Mouse (Mus musculus) liver, embryonic 11.5 days (tissue): ENCODE data around the gene Mb. TPM values are rescaled to one million over a fixed set of nuclear protein-coding genes. Genes with fewer than 3 reads are reported as not detected.

Experiments
- ATAC-seq: fragments of 200-750 bp; cut with Nextera tagmentation; replicated peaks from 2 replicates; pipeline ENCODE4 v1.8.0; 2017; ENCODE audit warnings: moderate number of reproducible peaks, mild to moderate bottlenecking, moderate TSS enrichment, moderate library complexity; ENCODE audit not compliant: low FRiP score
- DNase-seq: peaks from one replicate; pipeline ENCODE4 v3.0.0-alpha.2; 2017; ENCODE audit warnings: low spot score
- H3K27ac ChIP-seq: fragments of 300-500 bp; sonication (generic); 2 replicates; pipeline ENCODE4 v1.5.1; 2014; ENCODE audit warnings: mild to moderate bottlenecking, low read depth, low read length, control low read depth
- H3K27me3 ChIP-seq: fragments of 300-500 bp; sonication (generic); replicated peaks from 2 replicates; pipeline ENCODE4 v1.6.1; 2014; ENCODE audit warnings: low read length, mixed read lengths; ENCODE audit not compliant: control insufficient read depth, insufficient read depth
- H3K36me3 ChIP-seq: fragments of 300-500 bp; sonication (generic); 2 replicates; pipeline ENCODE4 v1.6.1; 2014; ENCODE audit warnings: mild to moderate bottlenecking, low read length, moderate library complexity, mixed read lengths; ENCODE audit not compliant: control insufficient read depth, insufficient read depth
- H3K4me1 ChIP-seq: fragments of 300-500 bp; sonication (generic); replicated peaks from 2 replicates; pipeline ENCODE4 v1.6.1; 2014; ENCODE audit warnings: low read length, mixed read lengths; ENCODE audit not compliant: control insufficient read depth, insufficient read depth
- H3K4me2 ChIP-seq: fragments of 300-500 bp; sonication (generic); 2 replicates; pipeline ENCODE4 v1.6.1; 2014; ENCODE audit warnings: mild to moderate bottlenecking, control low read depth, moderate library complexity
- H3K4me3 ChIP-seq: fragments of 300-500 bp; sonication (generic); 2 replicates; pipeline ENCODE4 v1.5.1; 2014; ENCODE audit warnings: low read depth, low read length, control low read depth
- H3K9ac ChIP-seq: fragments of 300-500 bp; sonication (generic); 2 replicates; pipeline ENCODE4 v1.6.1; 2014; ENCODE audit warnings: low read depth, low read length, control low read depth
- H3K9me3 ChIP-seq: fragments of 300-500 bp; sonication (generic); 2 replicates; pipeline ENCODE4 v1.6.1; 2016; ENCODE audit warnings: low read length, inconsistent platforms, mixed read lengths; ENCODE audit not compliant: control insufficient read depth
- WGBS: fragments of 180-500 bp; shearing (Covaris S2); extraction: QIAGEN DNeasy Blood & Tissue Kit; methylation state at CpG from one replicate; pipeline ENCODE4 v1.1.7; 2014; 5-methylcytosine and 5-hydroxymethylcytosine counted together
- polyA plus RNA-seq: library from polyadenylated mRNA; unstranded; fragments of >200 nt; fragmentation: Nextera tagmentation; extraction: Ambion mirVana; gene quantifications from 2 replicates; pipeline ENCODE4 v1.2.1, GENCODE M21; 2014

Gene Mb
- polyA plus RNA-seq, 1 experiment from 2014 or later, result 0.56 TPM

DNA sequence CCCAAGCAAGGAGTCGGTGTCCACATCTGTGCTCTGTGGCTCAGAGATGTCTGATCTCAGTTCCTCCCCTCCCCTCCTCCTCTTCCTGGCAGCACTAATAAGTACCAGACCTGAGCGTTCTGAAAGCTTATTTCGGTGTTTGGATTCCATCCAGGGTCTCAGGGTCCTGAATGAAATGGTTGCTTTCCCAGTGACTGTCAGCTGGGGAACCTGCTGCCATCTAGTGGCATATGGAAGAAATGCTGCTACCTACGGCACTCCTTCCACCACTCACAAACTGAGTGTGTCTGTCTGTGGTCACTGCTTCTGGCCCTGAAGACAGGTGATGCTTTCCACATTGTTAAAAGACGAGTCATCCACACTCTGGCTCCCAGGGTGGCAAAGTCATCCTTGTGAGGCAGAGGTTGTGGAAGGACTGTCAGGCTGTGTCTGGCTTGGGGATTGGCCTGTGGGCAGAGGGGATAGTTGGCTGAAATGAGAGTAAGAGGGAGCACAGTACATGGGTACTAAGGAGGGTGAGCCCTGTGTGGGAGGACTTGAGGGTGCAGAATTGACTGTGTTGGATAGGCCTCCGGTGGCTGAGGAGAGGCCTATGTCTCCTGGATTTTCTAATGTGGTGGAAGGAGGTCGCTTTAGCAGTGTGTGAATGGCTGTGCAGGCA is 21.0 kb downstream of the Mb start:
- Histone ChIP-seq H3K9me3 (no peaks in the 10 kb centered on the region), H3K4me2 (no peak overlapping the region), H3K4me3 (no peak overlapping the region), H3K4me1 (no peaks in the 10 kb centered on the region), H3K9ac (no peak overlapping the region), H3K36me3 (no peaks in the 10 kb centered on the region), H3K27me3 (no peaks in the 10 kb centered on the region), H3K27ac (no peak overlapping the region)
- 28% methylated on average over 7 of the region's 7 CpGs for WGBS
- ATAC-seq (no peak), DNase-seq (peak; percentile 45)

- Histone ChIP-seq H3K27ac (no peak overlapping the region), H3K4me1 (no peaks in the 10 kb centered on the region), H3K4me2 (no peak overlapping the region), H3K9ac (no peak overlapping the region), H3K9me3 (no peaks in the 10 kb centered on the region), H3K27me3 (no peaks in the 10 kb centered on the region), H3K4me3 (no peak overlapping the region), H3K36me3 (no peaks in the 10 kb centered on the region)
- no peak for DNase-seq
- no peak for ATAC-seq
- WGBS, result 72% methylated on average over 6 of the region's 6 CpGs
These were observed 22.8 kb downstream of the Mb start for GRCm38 (mm10) chr15:77027675-77028074.

DNA sequence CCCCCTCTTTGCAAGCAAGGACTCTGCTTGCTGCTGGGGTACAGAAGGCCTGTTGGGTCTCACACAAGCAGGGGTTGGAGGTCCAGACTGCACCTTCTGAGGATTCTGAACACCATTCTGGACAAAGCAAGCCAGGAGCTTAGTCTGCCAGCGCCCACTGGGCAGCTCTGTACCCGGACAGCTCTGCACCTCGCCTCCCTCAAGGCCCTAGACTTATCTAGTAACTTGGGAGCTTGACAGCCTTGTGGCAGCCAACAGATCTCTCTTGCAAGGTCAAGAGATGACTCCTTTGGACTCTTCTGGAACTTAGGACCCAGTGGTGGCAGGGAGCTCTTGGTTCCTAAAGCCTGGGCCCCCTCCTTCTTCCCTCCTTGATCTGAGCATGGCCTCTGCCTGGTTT is 23.4 kb downstream of the Mb start:
- H3K27me3 ChIP-seq, result no peaks in the 10 kb centered on the region
- no peak overlapping the region for H3K4me2 ChIP-seq
- no peak overlapping the region for H3K27ac ChIP-seq
- DNase-seq (no peak), ATAC-seq (no peak)
- H3K9ac ChIP-seq, result no peak overlapping the region
- H3K36me3 ChIP-seq, result no peaks in the 10 kb centered on the region
- 84% methylated on average over 3 of the region's 3 CpGs for WGBS
- no peaks in the 10 kb centered on the region for H3K4me1 ChIP-seq
- no peak overlapping the region for H3K4me3 ChIP-seq
- no peaks in the 10 kb centered on the region for H3K9me3 ChIP-seq

GRCm38 (mm10) chr15:77025884-77026583 is 24.4 kb downstream of the Mb start:
- Histone ChIP-seq H3K4me1 (no peaks in the 10 kb centered on the region), H3K36me3 (no peaks in the 10 kb centered on the region), H3K27ac (no peak overlapping the region), H3K4me3 (no peak overlapping the region), H3K27me3 (no peaks in the 10 kb centered on the region), H3K9ac (no peak overlapping the region), H3K9me3 (no peaks in the 10 kb centered on the region), H3K4me2 (no peak overlapping the region)
- DNase-seq, result no peak
- no peak for ATAC-seq
- WGBS, result 72% methylated on average over 5 of the region's 5 CpGs

DNA sequence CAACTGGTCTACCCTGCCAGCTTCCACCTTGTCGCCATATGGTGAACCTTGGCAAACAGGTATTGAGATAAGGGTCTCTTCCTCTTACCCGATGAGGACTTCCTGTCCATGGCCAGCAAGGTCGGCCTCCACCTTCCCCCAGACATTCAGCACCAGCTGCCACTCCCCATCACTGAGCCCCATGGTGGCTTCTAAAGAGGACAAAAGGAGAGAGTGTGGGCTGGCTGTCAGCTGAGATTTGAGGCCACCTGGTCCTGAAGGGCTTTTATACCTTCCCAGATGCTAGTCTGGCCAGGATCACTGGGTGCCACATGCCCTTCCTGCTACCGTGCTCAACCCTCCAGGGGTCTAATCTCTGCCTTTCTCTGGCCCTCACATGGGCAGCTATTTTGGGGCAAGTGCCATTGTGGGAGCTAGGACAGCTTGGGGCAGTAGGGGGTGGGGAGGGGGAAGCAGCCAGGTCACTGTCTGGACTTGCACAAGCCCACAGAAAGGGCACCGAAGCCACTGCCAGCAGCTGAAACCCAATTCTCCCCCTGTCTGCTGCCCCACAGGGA is 28.0 kb downstream of the Mb start:
- WGBS, result 58% methylated on average over 5 of the region's 5 CpGs
- ATAC-seq (no peak), DNase-seq (no peak)
- Histone ChIP-seq H3K9ac (no peak overlapping the region), H3K9me3 (no peaks in the 10 kb centered on the region), H3K4me3 (no peak overlapping the region), H3K4me1 (no peaks in the 10 kb centered on the region), H3K27ac (no peak overlapping the region), H3K36me3 (no peaks in the 10 kb centered on the region), H3K27me3 (no peaks in the 10 kb centered on the region), H3K4me2 (no peak overlapping the region)

DNA sequence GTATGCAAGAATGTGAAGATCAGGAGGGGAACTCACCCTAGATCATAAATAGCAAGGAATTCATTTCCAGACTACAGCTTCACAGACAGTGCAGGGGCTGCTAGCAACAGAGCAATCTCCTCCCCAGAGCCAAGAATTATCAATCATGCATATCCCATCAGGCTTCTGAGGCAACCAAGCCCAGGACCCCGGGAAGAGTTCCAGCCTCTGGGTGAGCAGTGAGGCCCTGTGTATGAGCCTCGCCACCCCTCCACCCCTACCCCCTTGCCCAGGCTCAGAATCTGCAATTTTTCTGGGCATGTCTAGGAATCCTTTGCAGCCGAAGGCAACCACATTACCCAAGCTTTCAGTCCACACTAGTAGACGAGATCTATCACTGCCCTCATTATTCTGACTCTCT is 28.6 kb downstream of the Mb start:
- ATAC-seq (no peak), DNase-seq (no peak)
- Histone ChIP-seq H3K4me1 (no peaks in the 10 kb centered on the region), H3K4me3 (no peak overlapping the region), H3K4me2 (no peak overlapping the region), H3K36me3 (no peaks in the 10 kb centered on the region), H3K27ac (no peak overlapping the region), H3K9me3 (no peaks in the 10 kb centered on the region), H3K9ac (no peak overlapping the region), H3K27me3 (no peaks in the 10 kb centered on the region)
- 73% methylated on average over 4 of the region's 4 CpGs for WGBS

DNA sequence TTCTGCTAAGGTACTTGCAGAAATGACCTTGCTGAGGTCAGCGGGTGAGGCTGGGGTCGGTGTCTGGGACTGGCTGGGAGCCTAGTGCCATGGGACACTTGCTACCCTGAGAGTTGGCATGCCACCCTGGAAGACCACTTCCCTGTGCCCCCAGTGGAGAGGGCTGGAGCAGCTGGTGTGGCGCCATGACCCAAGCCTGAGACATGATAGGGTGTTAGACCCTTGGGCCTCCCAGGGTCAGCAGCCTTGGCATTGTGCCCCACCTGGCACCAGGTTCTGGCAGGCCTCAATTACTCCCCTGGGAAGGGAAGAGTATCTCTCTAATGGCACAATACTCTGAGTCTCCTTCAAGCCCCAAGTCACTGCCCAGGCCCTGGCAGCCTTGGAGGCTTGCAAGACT is 29.4 kb downstream of the Mb start:
- H3K4me1 ChIP-seq, result no peaks in the 10 kb centered on the region
- no peak overlapping the region for H3K27ac ChIP-seq
- no peaks in the 10 kb centered on the region for H3K9me3 ChIP-seq
- no peaks in the 10 kb centered on the region for H3K27me3 ChIP-seq
- no peaks in the 10 kb centered on the region for H3K36me3 ChIP-seq
- no peak overlapping the region for H3K4me2 ChIP-seq
- ATAC-seq (no peak), DNase-seq (no peak)
- no peak overlapping the region for H3K9ac ChIP-seq
- WGBS, result 72% methylated on average over 3 of the region's 3 CpGs
- H3K4me3 ChIP-seq, result no peak overlapping the region

- no peak for ATAC-seq
- H3K4me2 ChIP-seq, result no peak overlapping the region
- no peak overlapping the region for H3K4me3 ChIP-seq
- WGBS, result 76% methylated on average over 4 of the region's 4 CpGs
- H3K9me3 ChIP-seq, result no peaks in the 10 kb centered on the region
- H3K9ac ChIP-seq, result no peak overlapping the region
- no peak overlapping the region for H3K27ac ChIP-seq
- H3K27me3 ChIP-seq, result no peaks in the 10 kb centered on the region
- no peak for DNase-seq
- no peaks in the 10 kb centered on the region for H3K36me3 ChIP-seq
- H3K4me1 ChIP-seq, result no peaks in the 10 kb centered on the region
These were observed 30.3 kb downstream of the Mb start for GRCm38 (mm10) chr15:77020136-77020535.

DNA sequence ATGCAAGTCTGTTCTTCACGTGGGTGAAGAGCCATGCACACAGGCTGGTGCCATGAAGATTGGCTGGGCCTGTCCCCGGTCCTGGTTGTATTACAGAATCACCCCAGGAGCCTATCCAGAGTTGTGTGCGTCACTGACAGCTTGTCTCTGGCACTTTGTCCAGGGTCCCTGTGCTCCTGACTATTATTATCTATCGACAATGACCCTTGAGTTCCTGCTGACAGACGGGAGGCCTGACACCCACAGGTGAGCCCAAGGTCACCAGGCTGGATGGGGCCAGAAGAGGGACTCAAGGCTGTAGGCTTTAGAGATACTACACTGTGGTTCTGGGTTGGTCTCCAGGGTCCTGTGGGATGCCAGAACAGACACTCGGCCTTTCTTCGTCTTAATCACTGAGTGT is 30.9 kb downstream of the Mb start:
- no peak overlapping the region for H3K4me3 ChIP-seq
- no peaks in the 10 kb centered on the region for H3K4me1 ChIP-seq
- H3K9ac ChIP-seq, result no peak overlapping the region
- no peaks in the 10 kb centered on the region for H3K36me3 ChIP-seq
- no peaks in the 10 kb centered on the region for H3K9me3 ChIP-seq
- no peak for ATAC-seq
- DNase-seq, result no peak
- H3K27me3 ChIP-seq, result no peaks in the 10 kb centered on the region
- no peak overlapping the region for H3K4me2 ChIP-seq
- H3K27ac ChIP-seq, result no peak overlapping the region
- 60% methylated on average over 7 of the region's 7 CpGs for WGBS
